Mouse (Mus musculus): ENCODE measurements around the gene Usp29. TPM values are rescaled to one million over a fixed set of nuclear protein-coding genes. Genes with fewer than 3 reads are reported as not detected.

Gene Usp29
- total and polyA plus RNA-seq, 3 experiments: not detected

DNA sequence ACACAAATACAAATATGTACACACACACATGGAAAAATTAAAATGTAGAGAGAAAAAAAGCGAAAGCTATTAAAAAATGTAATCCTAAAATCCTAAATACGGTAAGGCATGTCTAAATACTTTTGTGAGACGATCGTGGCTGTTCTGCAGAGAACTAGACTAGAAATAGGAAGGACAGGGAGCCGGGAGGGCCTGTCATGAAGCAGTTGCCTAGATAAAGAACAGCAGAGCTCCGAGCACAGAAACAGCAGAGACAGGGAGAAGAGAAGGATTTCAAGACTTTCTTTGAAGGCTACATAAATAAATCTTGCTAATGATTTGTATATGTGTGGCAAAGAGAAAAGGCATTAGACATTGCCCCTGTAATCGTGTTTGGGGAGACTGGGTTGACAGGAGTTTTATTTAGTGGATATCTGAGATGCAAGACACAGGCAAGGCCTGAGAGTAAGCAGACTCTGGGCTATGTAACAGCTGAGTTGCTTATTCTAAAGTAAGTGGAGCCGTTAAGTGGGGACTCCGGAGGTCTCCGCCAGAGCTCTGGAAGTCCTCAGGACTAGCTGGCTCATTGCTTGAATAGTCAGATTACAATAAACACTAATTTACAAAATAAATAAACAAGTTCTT, 14.0 kb downstream of the Usp29 start:
- Histone ChIP-seq H3K36me3 (replicated peaks in 1 of 2; ENCODE audit: control insufficient read depth in 1 of 2, insufficient read depth in 1 of 2, low read length in 1 of 2) (no peaks in the 10 kb centered on the region), H3K27me3 (replicated peaks) (no peaks in the 10 kb centered on the region), H3K4me1 (ENCODE audit: control insufficient read depth in 1 of 2, insufficient read depth in 2 of 2) (no peaks in the 10 kb centered on the region), H3K27ac (ENCODE audit: insufficient read depth, low read depth) (no peak overlapping the region), H3K79me2 (replicated peaks; ENCODE audit: control insufficient read depth, extremely low read depth, insufficient read depth, poor library complexity, severe bottlenecking) (no peaks in the 10 kb centered on the region), H3K9ac (ENCODE audit: insufficient read depth, low read depth) (no peak overlapping the region), H3K4me2 (ENCODE audit: insufficient read depth, low read depth, poor library complexity, severe bottlenecking) (no peak overlapping the region), H3K9me3 (replicated peaks; ENCODE audit: low read length) (peaks cover 42% of the 10 kb centered on the region), H3K4me3 (replicated peaks in 1 of 3; ENCODE audit: low read depth in 2 of 3, low read length in 2 of 3, poor library complexity in 1 of 3) (no peak overlapping the region)
- in situ Hi-C loops (cut with MboI; ENCODE audit: low pct_ligation_motif_present, low pct_unique_long_range_greater_than_20kb, low sequenced_read_pairs): no loop called here
- DNase-seq (ENCODE audit: extremely low read depth): no peak
- dilution Hi-C loops (cut with MboI; ENCODE audit: extremely low pct_ligation_motif_present, extremely low pct_unique_long_range_greater_than_20kb, low sequenced_read_pairs): no loop called here
- TF ChIP-seq NRF1 (IDR thresholded peaks at IDR 0.05; ENCODE audit: low read depth, low read length): no peak

- H3K27ac ChIP-seq (ENCODE audit: insufficient read depth, low read depth): no peak overlapping the region
- H3K9me3 ChIP-seq (replicated peaks; ENCODE audit: low read length): peaks cover 40% of the 10 kb centered on the region
- H3K9ac ChIP-seq (ENCODE audit: insufficient read depth, low read depth): no peak overlapping the region
- TF ChIP-seq USF2 (conservative IDR thresholded peaks at IDR 0.05; ENCODE audit: low read depth, low read length) (no peak), JUN (IDR thresholded peaks at IDR 0.05; ENCODE audit: insufficient read depth, low read depth, low read length) (no peak), TCF12 (IDR thresholded peaks at IDR 0.05; ENCODE audit: low read depth, low read length) (no peak), RAD21 (IDR thresholded peaks at IDR 0.05; ENCODE audit: low read depth, low read length) (no peak), BHLHE40 (IDR thresholded peaks at IDR 0.05; ENCODE audit: low read depth, low read length) (no peak), UBTF (IDR thresholded peaks at IDR 0.05; ENCODE audit: low read depth, low read length) (no peak)
- DNase-seq (ENCODE audit: extremely low read depth): no peak
- dilution Hi-C loops (cut with MboI; ENCODE audit: extremely low pct_ligation_motif_present, extremely low pct_unique_long_range_greater_than_20kb, low sequenced_read_pairs): no loop called here
- H3K27me3 ChIP-seq (replicated peaks): no peaks in the 10 kb centered on the region
- H3K4me1 ChIP-seq (ENCODE audit: control insufficient read depth in 1 of 2, insufficient read depth in 2 of 2): no peaks in the 10 kb centered on the region
- H3K36me3 ChIP-seq (replicated peaks in 1 of 2; ENCODE audit: control insufficient read depth in 1 of 2, insufficient read depth in 1 of 2, low read length in 1 of 2): no peaks in the 10 kb centered on the region
- H3K4me2 ChIP-seq (ENCODE audit: insufficient read depth, low read depth, poor library complexity, severe bottlenecking): no peak overlapping the region
- in situ Hi-C loops (cut with MboI; ENCODE audit: low pct_ligation_motif_present, low pct_unique_long_range_greater_than_20kb, low sequenced_read_pairs): no loop called here
- no peaks in the 10 kb centered on the region for H3K79me2 ChIP-seq (replicated peaks; ENCODE audit: control insufficient read depth, extremely low read depth, insufficient read depth, poor library complexity, severe bottlenecking)
- no peak overlapping the region for H3K4me3 ChIP-seq (replicated peaks in 1 of 3; ENCODE audit: low read depth in 2 of 3, low read length in 2 of 3, poor library complexity in 1 of 3)
Measured at GRCm38 (mm10) chr7:6749196-6749595, 18.8 kb downstream of the Usp29 start.

GRCm38 (mm10) chr7:6753440-6753839, 23.1 kb downstream of the Usp29 start:
- TF ChIP-seq E2F4 (IDR thresholded peaks at IDR 0.05; ENCODE audit: insufficient replicate concordance, low read depth, low read length) (no peak), USF2 (conservative IDR thresholded peaks at IDR 0.05; ENCODE audit: low read depth, low read length) (no peak), BHLHE40 (IDR thresholded peaks at IDR 0.05; ENCODE audit: low read depth, low read length) (no peak), CHD1 (IDR thresholded peaks at IDR 0.05; ENCODE audit: low read depth, low read length) (no peak), MAFK (IDR thresholded peaks at IDR 0.05; ENCODE audit: insufficient replicate concordance, low read length) (no peak), TBP (conservative IDR thresholded peaks at IDR 0.05; ENCODE audit: low read depth, low read length) (no peak), GABPA (IDR thresholded peaks at IDR 0.05; ENCODE audit: insufficient replicate concordance, low read depth, low read length) (no peak), ETS1 (conservative IDR thresholded peaks at IDR 0.05; ENCODE audit: low read depth, low read length) (no peak), POLR2A (IDR thresholded peaks at IDR 0.05; ENCODE audit: low read depth, low read length) (no peak), RAD21 (IDR thresholded peaks at IDR 0.05; ENCODE audit: low read depth, low read length) (no peak), MAZ (IDR thresholded peaks at IDR 0.05; ENCODE audit: low read depth, low read length) (no peak), ZNF384 (IDR thresholded peaks at IDR 0.05; ENCODE audit: low read depth, low read length) (no peak), CHD2 (IDR thresholded peaks at IDR 0.05; ENCODE audit: low read length) (no peak), TCF12 (IDR thresholded peaks at IDR 0.05; ENCODE audit: low read depth, low read length) (no peak), MEF2A (IDR thresholded peaks at IDR 0.05; ENCODE audit: borderline replicate concordance, low read depth, low read length) (no peak), IRF4 (IDR thresholded peaks at IDR 0.05; ENCODE audit: low read depth, low read length) (no peak), EP300 (IDR thresholded peaks at IDR 0.05; ENCODE audit: low read length) (no peak), ZMIZ1 (IDR thresholded peaks at IDR 0.05; ENCODE audit: low read depth, low read length) (no peak)
- no peak overlapping the region for H3K27ac ChIP-seq (ENCODE audit: insufficient read depth, low read depth)

More at GRCm38 (mm10) chr7:6753440-6753839, 23.1 kb downstream of the Usp29 start:
- Histone ChIP-seq H3K36me3 (replicated peaks in 1 of 2; ENCODE audit: control insufficient read depth in 1 of 2, insufficient read depth in 1 of 2, low read length in 1 of 2) (no peaks in the 10 kb centered on the region), H3K9me3 (replicated peaks; ENCODE audit: low read length) (peaks cover 54% of the 10 kb centered on the region), H3K27me3 (replicated peaks) (no peaks in the 10 kb centered on the region), H3K4me3 (replicated peaks in 1 of 3; ENCODE audit: low read depth in 2 of 3, low read length in 2 of 3, poor library complexity in 1 of 3) (no peak overlapping the region), H3K79me2 (replicated peaks; ENCODE audit: control insufficient read depth, extremely low read depth, insufficient read depth, poor library complexity, severe bottlenecking) (no peaks in the 10 kb centered on the region), H3K9ac (ENCODE audit: insufficient read depth, low read depth) (no peak overlapping the region), H3K4me1 (ENCODE audit: control insufficient read depth in 1 of 2, insufficient read depth in 2 of 2) (no peaks in the 10 kb centered on the region), H3K4me2 (ENCODE audit: insufficient read depth, low read depth, poor library complexity, severe bottlenecking) (no peak overlapping the region)
- no peak for DNase-seq (ENCODE audit: extremely low read depth)
- dilution Hi-C loops (cut with MboI; ENCODE audit: extremely low pct_ligation_motif_present, extremely low pct_unique_long_range_greater_than_20kb, low sequenced_read_pairs) (no loop called here), in situ Hi-C loops (cut with MboI; ENCODE audit: low pct_ligation_motif_present, low pct_unique_long_range_greater_than_20kb, low sequenced_read_pairs) (no loop called here)

Measured in CH12.LX (cell line).